Mouse (Mus musculus): ENCODE measurements around the gene Slc26a9. TPM values are rescaled to one million over a fixed set of nuclear protein-coding genes. Genes with fewer than 3 reads are reported as not detected.

Slc26a9 gene
- total RNA-seq, 1 experiment, result 0.36 TPM

GRCm38 (mm10) chr1:131736494-131736893, 7.3 kb upstream of the Slc26a9 start:
- in situ Hi-C loops (cut with MboI; ENCODE audit: low sequenced_read_pairs in 2 of 2, unreplicated experiment in 2 of 2), result no loop called here
- no peak overlapping the region for H3K27ac ChIP-seq (ENCODE audit: insufficient read depth, low read depth, low read length, poor library complexity, severe bottlenecking)
- DNase-seq (ENCODE audit: low read depth, low spot score), result no peak
- no peak overlapping the region for H3K9ac ChIP-seq (ENCODE audit: insufficient read depth, low read depth, low read length, poor library complexity, severe bottlenecking)
- H3K36me3 ChIP-seq (ENCODE audit: control insufficient read depth, insufficient read depth, low read length, poor library complexity, severe bottlenecking), result no peaks in the 10 kb centered on the region
- H3K4me1 ChIP-seq (ENCODE audit: control insufficient read depth in 2 of 2, insufficient read depth in 2 of 2, low read length in 2 of 2, poor library complexity in 1 of 2), result no peaks in the 10 kb centered on the region
- peaks cover 2% of the 10 kb centered on the region; the same call in 1 of the 2 replicates for H3K9me3 ChIP-seq (ENCODE audit: control insufficient read depth, insufficient read depth, low read depth, low read length)
- no peak overlapping the region for H3K4me3 ChIP-seq (ENCODE audit: insufficient read depth in 1 of 2, low read depth in 1 of 2, low read length in 2 of 2, poor library complexity in 1 of 2, severe bottlenecking in 1 of 2)
- TF ChIP-seq CHD2 (IDR thresholded peaks at IDR 0.05; ENCODE audit: low read depth, low read length) (no peak), ZNF384 (IDR thresholded peaks at IDR 0.05; ENCODE audit: low read depth, low read length) (no peak)

DNA sequence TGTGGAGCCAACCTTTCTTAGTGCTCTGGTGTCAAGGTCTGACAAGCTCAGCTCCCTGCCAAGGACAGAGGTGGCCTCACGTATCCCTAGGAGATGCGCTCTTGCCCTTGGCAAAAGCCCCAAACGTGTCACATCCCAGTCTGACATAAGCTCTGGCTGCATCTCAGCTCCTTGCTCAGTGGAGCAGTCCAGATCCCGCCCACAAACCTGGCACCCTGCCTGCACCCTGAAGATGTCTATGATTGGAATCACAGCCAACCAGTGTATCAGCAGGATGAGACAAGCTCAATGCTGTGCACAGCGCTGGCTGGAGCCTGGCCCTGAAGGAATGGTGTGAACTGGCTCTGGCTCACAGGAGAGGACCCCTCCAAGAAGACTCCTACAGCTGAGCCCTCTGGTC, 6.6 kb upstream of the Slc26a9 start:
- no peaks in the 10 kb centered on the region for H3K4me1 ChIP-seq (ENCODE audit: control insufficient read depth in 2 of 2, insufficient read depth in 2 of 2, low read length in 2 of 2, poor library complexity in 1 of 2)
- H3K9me3 ChIP-seq (ENCODE audit: control insufficient read depth, insufficient read depth, low read depth, low read length), result peaks cover 2% of the 10 kb centered on the region; the same call in 1 of the 2 replicates
- H3K36me3 ChIP-seq (ENCODE audit: control insufficient read depth, insufficient read depth, low read length, poor library complexity, severe bottlenecking), result no peaks in the 10 kb centered on the region
- H3K4me3 ChIP-seq (ENCODE audit: insufficient read depth in 1 of 2, low read depth in 1 of 2, low read length in 2 of 2, poor library complexity in 1 of 2, severe bottlenecking in 1 of 2), result no peak overlapping the region
- no peak overlapping the region for H3K9ac ChIP-seq (ENCODE audit: insufficient read depth, low read depth, low read length, poor library complexity, severe bottlenecking)
- TF ChIP-seq ZNF384 (IDR thresholded peaks at IDR 0.05; ENCODE audit: low read depth, low read length) (no peak), HCFC1 (IDR thresholded peaks at IDR 0.05; ENCODE audit: borderline replicate concordance, insufficient read depth, low read length) (no peak), CHD2 (IDR thresholded peaks at IDR 0.05; ENCODE audit: low read depth, low read length) (no peak), MAFK (IDR thresholded peaks at IDR 0.05; ENCODE audit: insufficient read depth, low read depth, low read length) (no peak), ZC3H11A (IDR thresholded peaks at IDR 0.05; ENCODE audit: borderline replicate concordance, low read depth, low read length) (no peak)
- no peak overlapping the region for H3K27ac ChIP-seq (ENCODE audit: insufficient read depth, low read depth, low read length, poor library complexity, severe bottlenecking)
- in situ Hi-C loops (cut with MboI; ENCODE audit: low sequenced_read_pairs in 2 of 2, unreplicated experiment in 2 of 2), result no loop called here
- no peak for DNase-seq (ENCODE audit: low read depth, low spot score)

DNA sequence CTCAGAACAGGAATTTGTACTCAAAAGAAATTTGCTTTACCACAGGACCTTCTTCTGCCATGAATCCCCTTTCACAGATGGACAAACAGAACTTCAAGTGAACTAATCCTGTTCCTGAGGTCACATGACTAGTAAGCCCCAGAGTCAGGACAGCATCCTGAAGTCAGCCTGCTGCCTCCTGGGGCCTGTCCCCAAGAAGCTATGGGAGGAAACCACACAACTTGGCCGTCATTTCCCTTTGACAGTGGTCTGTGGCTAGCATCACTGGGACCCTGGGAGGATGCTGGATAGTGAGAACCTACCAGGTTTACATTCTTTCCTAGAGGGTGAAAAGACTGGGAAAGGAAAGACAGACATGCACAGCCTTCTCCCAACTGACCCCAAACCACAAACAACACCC, 5.1 kb upstream of the Slc26a9 start:
- no peaks in the 10 kb centered on the region for H3K36me3 ChIP-seq (ENCODE audit: control insufficient read depth, insufficient read depth, low read length, poor library complexity, severe bottlenecking)
- H3K9ac ChIP-seq (ENCODE audit: insufficient read depth, low read depth, low read length, poor library complexity, severe bottlenecking), result no peak overlapping the region
- no peak overlapping the region for H3K27ac ChIP-seq (ENCODE audit: insufficient read depth, low read depth, low read length, poor library complexity, severe bottlenecking)
- in situ Hi-C loops (cut with MboI; ENCODE audit: low sequenced_read_pairs in 2 of 2, unreplicated experiment in 2 of 2), result no loop called here
- H3K9me3 ChIP-seq (ENCODE audit: control insufficient read depth, insufficient read depth, low read depth, low read length), result no peaks in the 10 kb centered on the region
- TF ChIP-seq CHD2 (IDR thresholded peaks at IDR 0.05; ENCODE audit: low read depth, low read length) (no peak), HCFC1 (IDR thresholded peaks at IDR 0.05; ENCODE audit: borderline replicate concordance, insufficient read depth, low read length) (no peak), ZC3H11A (IDR thresholded peaks at IDR 0.05; ENCODE audit: borderline replicate concordance, low read depth, low read length) (no peak), ZNF384 (IDR thresholded peaks at IDR 0.05; ENCODE audit: low read depth, low read length) (no peak), MAFK (IDR thresholded peaks at IDR 0.05; ENCODE audit: insufficient read depth, low read depth, low read length) (no peak)
- DNase-seq (ENCODE audit: low read depth, low spot score), result no peak
- no peak overlapping the region for H3K4me3 ChIP-seq (ENCODE audit: insufficient read depth in 1 of 2, low read depth in 1 of 2, low read length in 2 of 2, poor library complexity in 1 of 2, severe bottlenecking in 1 of 2)
- no peaks in the 10 kb centered on the region for H3K4me1 ChIP-seq (ENCODE audit: control insufficient read depth in 2 of 2, insufficient read depth in 2 of 2, low read length in 2 of 2, poor library complexity in 1 of 2)

DNA sequence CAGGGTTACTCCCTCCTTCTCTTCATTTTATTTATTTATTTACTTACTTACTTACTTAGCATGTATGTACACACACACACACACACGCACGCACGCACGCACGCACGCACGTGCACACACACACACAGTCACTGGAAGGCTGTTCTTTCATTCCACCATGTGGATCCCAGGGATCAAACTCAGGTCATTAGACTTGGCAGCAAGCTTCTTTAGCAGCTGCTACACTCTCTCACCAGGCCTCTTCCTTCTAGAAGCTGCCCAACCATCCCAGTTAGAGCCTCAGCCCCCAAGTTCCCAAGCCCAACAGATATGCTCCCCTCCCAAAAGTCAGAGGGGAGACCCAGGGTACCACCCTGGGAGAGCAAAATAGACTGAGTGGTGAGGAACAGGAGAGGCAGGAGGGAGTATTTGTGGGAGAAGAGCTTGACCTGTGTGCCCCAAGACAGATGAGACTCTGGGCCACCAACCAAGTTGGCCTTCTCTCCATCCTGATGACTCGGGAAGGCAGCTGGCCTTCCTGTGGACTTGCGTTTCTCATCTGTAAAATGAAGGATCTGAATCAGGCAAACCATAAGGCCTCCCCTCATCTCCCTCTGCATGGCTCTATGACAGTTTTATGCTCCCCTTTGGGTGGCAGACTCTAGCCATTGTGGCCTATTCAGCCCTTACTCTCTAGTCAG, 4.2 kb upstream of the Slc26a9 start:
- H3K36me3 ChIP-seq (ENCODE audit: control insufficient read depth, insufficient read depth, low read length, poor library complexity, severe bottlenecking), result no peaks in the 10 kb centered on the region
- TF ChIP-seq CHD2 (IDR thresholded peaks at IDR 0.05; ENCODE audit: low read depth, low read length), result no peak
- no peak for TF ChIP-seq HCFC1 (IDR thresholded peaks at IDR 0.05; ENCODE audit: borderline replicate concordance, insufficient read depth, low read length)
- no peak for TF ChIP-seq MAFK (IDR thresholded peaks at IDR 0.05; ENCODE audit: insufficient read depth, low read depth, low read length)
- no peak for TF ChIP-seq ZC3H11A (IDR thresholded peaks at IDR 0.05; ENCODE audit: borderline replicate concordance, low read depth, low read length)
- no peak for TF ChIP-seq ZNF384 (IDR thresholded peaks at IDR 0.05; ENCODE audit: low read depth, low read length)
- no peak for DNase-seq (ENCODE audit: low read depth, low spot score)
- in situ Hi-C loops (cut with MboI; ENCODE audit: low sequenced_read_pairs in 2 of 2, unreplicated experiment in 2 of 2), result no loop called here
- no peak overlapping the region for H3K9ac ChIP-seq (ENCODE audit: insufficient read depth, low read depth, low read length, poor library complexity, severe bottlenecking)
- H3K9me3 ChIP-seq (ENCODE audit: control insufficient read depth, insufficient read depth, low read depth, low read length), result no peaks in the 10 kb centered on the region
- H3K4me1 ChIP-seq (ENCODE audit: control insufficient read depth in 2 of 2, insufficient read depth in 2 of 2, low read length in 2 of 2, poor library complexity in 1 of 2), result no peaks in the 10 kb centered on the region
- no peak overlapping the region for H3K4me3 ChIP-seq (ENCODE audit: insufficient read depth in 1 of 2, low read depth in 1 of 2, low read length in 2 of 2, poor library complexity in 1 of 2, severe bottlenecking in 1 of 2)
- no peak overlapping the region for H3K27ac ChIP-seq (ENCODE audit: insufficient read depth, low read depth, low read length, poor library complexity, severe bottlenecking)

- Histone ChIP-seq H3K9me3 (ENCODE audit: control insufficient read depth, insufficient read depth, low read depth, low read length) (no peaks in the 10 kb centered on the region), H3K9ac (ENCODE audit: insufficient read depth, low read depth, low read length, poor library complexity, severe bottlenecking) (no peak overlapping the region), H3K4me1 (ENCODE audit: control insufficient read depth in 2 of 2, insufficient read depth in 2 of 2, low read length in 2 of 2, poor library complexity in 1 of 2) (peaks cover 0 to 20% of the 10 kb centered on the region in 2 experiments; a peak in 2 of 4 replicates), H3K27ac (ENCODE audit: insufficient read depth, low read depth, low read length, poor library complexity, severe bottlenecking) (no peak overlapping the region), H3K4me3 (ENCODE audit: insufficient read depth in 1 of 2, low read depth in 1 of 2, low read length in 2 of 2, poor library complexity in 1 of 2, severe bottlenecking in 1 of 2) (no peak overlapping the region), H3K36me3 (ENCODE audit: control insufficient read depth, insufficient read depth, low read length, poor library complexity, severe bottlenecking) (no peaks in the 10 kb centered on the region)
- DNase-seq (ENCODE audit: low read depth, low spot score), result peak; percentile 66
- TF ChIP-seq CHD2 (IDR thresholded peaks at IDR 0.05; ENCODE audit: low read depth, low read length), result no peak
- TF ChIP-seq HCFC1 (IDR thresholded peaks at IDR 0.05; ENCODE audit: borderline replicate concordance, insufficient read depth, low read length), result no peak
- no peak for TF ChIP-seq ZNF384 (IDR thresholded peaks at IDR 0.05; ENCODE audit: low read depth, low read length)
- no peak for TF ChIP-seq ZC3H11A (IDR thresholded peaks at IDR 0.05; ENCODE audit: borderline replicate concordance, low read depth, low read length)
- TF ChIP-seq MAFK (IDR thresholded peaks at IDR 0.05; ENCODE audit: insufficient read depth, low read depth, low read length), result no peak
- in situ Hi-C loops (cut with MboI; ENCODE audit: low sequenced_read_pairs in 2 of 2, unreplicated experiment in 2 of 2), result no loop called here
Measured at GRCm38 (mm10) chr1:131745391-131745790, 1.6 kb downstream of the Slc26a9 start.

All from ES-E14 (cell line).